Mouse (Mus musculus): ENCODE measurements at regions not wholly inside any gene's neighbourhood (a gene's known extent, or its start where the extent isn't known, plus 50 kb on each side); places are given as distances from the start of the nearest gene placed in this dataset.

DNA sequence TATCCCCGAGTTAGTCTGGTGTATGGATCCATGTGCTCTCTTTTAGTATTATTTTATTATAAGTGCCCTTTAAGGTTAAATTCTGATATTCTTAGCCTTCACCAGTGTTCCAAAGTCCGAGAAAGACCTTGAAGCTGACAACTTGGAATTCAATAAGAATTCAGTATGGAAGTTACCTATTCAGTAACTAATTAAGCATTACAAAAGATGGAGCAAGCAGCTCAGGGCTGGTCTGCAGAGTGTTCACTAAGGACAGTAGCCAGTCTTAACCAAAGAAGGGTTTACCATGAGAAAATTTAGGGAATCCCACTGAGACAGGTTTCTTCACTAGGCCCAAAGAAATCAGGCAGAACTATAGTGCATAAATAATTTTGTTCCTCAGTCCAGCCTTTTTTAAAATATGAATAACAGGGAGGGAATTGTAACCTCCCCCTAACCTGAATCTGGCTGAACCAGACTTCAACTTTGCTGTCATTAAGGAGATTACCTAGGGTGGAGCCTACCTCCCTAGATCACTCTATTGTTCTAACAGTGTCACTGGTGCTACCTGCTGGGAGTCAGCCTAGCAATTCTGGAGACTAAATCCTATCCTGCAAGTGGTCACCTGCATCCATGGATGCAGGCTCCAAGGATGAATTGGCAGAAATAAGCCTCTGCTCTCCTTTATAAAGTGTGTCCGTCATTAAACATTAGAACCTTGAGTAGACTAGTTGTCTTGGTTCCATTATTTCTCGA lies 419.4 kb downstream of the Snca start:
- TF ChIP-seq CTCF (IDR thresholded peaks at IDR 0.05) (no peak), EP300 (IDR thresholded peaks at IDR 0.05) (no peak)

All from lung, postnatal 0 days (tissue).